Mouse (Mus musculus) ES-Bruce4 (cell line): Measurements from ENCODE around the gene Auts2.

Experiments used
- CTCF ChIP-seq: IDR thresholded peaks from one replicate; pipeline ENCODE4 v1.8.1; 2011; ENCODE audit warnings: low read depth, low read length
- POLR2A ChIP-seq: IDR thresholded peaks from one replicate; pipeline ENCODE4 v1.8.1; 2011; ENCODE audit warnings: low read length; ENCODE audit not compliant: insufficient read depth

DNA sequence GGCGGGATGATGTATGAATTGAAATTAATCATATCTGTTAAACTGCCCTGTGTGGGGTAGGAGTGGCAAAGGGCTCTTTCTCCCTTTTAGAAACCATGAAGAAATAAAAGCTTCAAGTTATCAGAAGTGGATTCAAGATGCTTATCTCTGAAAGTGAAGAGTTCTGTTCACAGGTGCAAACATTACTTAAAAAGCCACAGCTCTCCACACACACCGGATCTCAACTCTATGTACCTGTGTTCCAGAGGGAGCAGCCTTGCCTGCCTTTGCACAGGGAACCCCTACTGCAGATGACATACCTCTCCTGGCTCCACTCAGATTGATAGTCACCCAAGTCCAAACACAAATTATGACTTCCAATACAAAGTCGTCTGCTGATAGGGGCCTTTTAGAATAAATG lies 208.3 kb downstream of the Auts2 start:
- no peak for TF ChIP-seq POLR2A
- TF ChIP-seq CTCF: no peak
